Mouse (Mus musculus): ENCODE measurements around the gene Sik3. TPM values are rescaled to one million over a fixed set of nuclear protein-coding genes. Genes with fewer than 3 reads are reported as not detected.
"Not testable (repeated sequence)": the region's sequence is repeated elsewhere in the genome, so short reads cannot be mapped to it uniquely, and the experiment has no call there.

The Sik3 gene
- polyA plus RNA-seq, 1 experiment = 13.7 TPM

- Histone ChIP-seq H3K36me3 (ENCODE audit: control insufficient read depth, insufficient read depth, low read length) (peaks cover 1% of the 10 kb centered on the region; the same call in 1 of the 2 replicates), H3K4me1 (ENCODE audit: control insufficient read depth, insufficient read depth, insufficient read length) (peaks cover 5% of the 10 kb centered on the region; the same call in 1 of the 2 replicates), H3K27ac (ENCODE audit: insufficient read depth, low read length) (no peak overlapping the region), H3K27me3 (ENCODE audit: control insufficient read depth, insufficient read depth, low read length) (no peaks in the 10 kb centered on the region), H3K4me3 (ENCODE audit: extremely low read depth, insufficient read depth, insufficient read length) (no peak overlapping the region)
- DNase-seq (ENCODE audit: low read depth in 1 of 2, low spot score in 2 of 2) = no peak
- TF ChIP-seq CTCF (IDR thresholded peaks at IDR 0.05; ENCODE audit: extremely low read depth, insufficient read depth, insufficient read length, insufficient replicate concordance) = no peak
- no peak for TF ChIP-seq POLR2A (IDR thresholded peaks at IDR 0.05; ENCODE audit: low read depth, low read length)
- 78% methylated on average over 4 of the region's 4 CpGs for WGBS
These were observed 142.4 kb downstream of the Sik3 start for GRCm38 (mm10) chr9:46155026-46155425.

GRCm38 (mm10) chr9:46155818-46156217 is 143.2 kb downstream of the Sik3 start:
- WGBS = 97% methylated on average over 8 of the region's 8 CpGs
- H3K4me1 ChIP-seq (ENCODE audit: control insufficient read depth, insufficient read depth, insufficient read length) = not testable (repeated sequence)

GRCm38 (mm10) chr9:46156711-46157110 is 144.1 kb downstream of the Sik3 start:
- WGBS = 79% methylated on average over 4 of the region's 4 CpGs
- Histone ChIP-seq H3K27me3 (ENCODE audit: control insufficient read depth, insufficient read depth, low read length) (no peaks in the 10 kb centered on the region), H3K4me3 (ENCODE audit: extremely low read depth, insufficient read depth, insufficient read length) (no peak overlapping the region), H3K4me1 (ENCODE audit: control insufficient read depth, insufficient read depth, insufficient read length) (peaks cover 2% of the 10 kb centered on the region; the same call in 1 of the 2 replicates), H3K27ac (ENCODE audit: insufficient read depth, low read length) (no peak overlapping the region), H3K36me3 (ENCODE audit: control insufficient read depth, insufficient read depth, low read length) (peaks cover 1% of the 10 kb centered on the region)
- TF ChIP-seq POLR2A (IDR thresholded peaks at IDR 0.05; ENCODE audit: low read depth, low read length) (no peak), CTCF (IDR thresholded peaks at IDR 0.05; ENCODE audit: extremely low read depth, insufficient read depth, insufficient read length, insufficient replicate concordance) (no peak)
- no peak for DNase-seq (ENCODE audit: low read depth in 1 of 2, low spot score in 2 of 2)

More at GRCm38 (mm10) chr9:46155818-46156217, 143.2 kb downstream of the Sik3 start:
- not testable (repeated sequence) for H3K27ac ChIP-seq (ENCODE audit: insufficient read depth, low read length); H3K4me3 ChIP-seq (ENCODE audit: extremely low read depth, insufficient read depth, insufficient read length); H3K27me3 ChIP-seq (ENCODE audit: control insufficient read depth, insufficient read depth, low read length); DNase-seq (ENCODE audit: low read depth in 1 of 2, low spot score in 2 of 2); H3K36me3 ChIP-seq (ENCODE audit: control insufficient read depth, insufficient read depth, low read length)

GRCm38 (mm10) chr9:46158273-46158813 is 145.7 kb downstream of the Sik3 start:
- H3K27ac ChIP-seq (ENCODE audit: insufficient read depth, low read length) = no peak overlapping the region
- no peaks in the 10 kb centered on the region for H3K27me3 ChIP-seq (ENCODE audit: control insufficient read depth, insufficient read depth, low read length)
- H3K4me1 ChIP-seq (ENCODE audit: control insufficient read depth, insufficient read depth, insufficient read length) = no peaks in the 10 kb centered on the region; the same call in 1 of the 2 replicates
- no peak for DNase-seq (ENCODE audit: low read depth in 1 of 2, low spot score in 2 of 2)
- peaks cover 1% of the 10 kb centered on the region for H3K36me3 ChIP-seq (ENCODE audit: control insufficient read depth, insufficient read depth, low read length)
- TF ChIP-seq CTCF (IDR thresholded peaks at IDR 0.05; ENCODE audit: extremely low read depth, insufficient read depth, insufficient read length, insufficient replicate concordance) = no peak
- TF ChIP-seq POLR2A (IDR thresholded peaks at IDR 0.05; ENCODE audit: low read depth, low read length) = no peak
- 66% methylated on average over 4 of the region's 4 CpGs for WGBS
- H3K4me3 ChIP-seq (ENCODE audit: extremely low read depth, insufficient read depth, insufficient read length) = no peak overlapping the region

- no peaks in the 10 kb centered on the region for H3K4me1 ChIP-seq (ENCODE audit: control insufficient read depth, insufficient read depth, insufficient read length)
- H3K27ac ChIP-seq (ENCODE audit: insufficient read depth, low read length) = no peak overlapping the region
- H3K27me3 ChIP-seq (ENCODE audit: control insufficient read depth, insufficient read depth, low read length) = no peaks in the 10 kb centered on the region
- no peak for TF ChIP-seq POLR2A (IDR thresholded peaks at IDR 0.05; ENCODE audit: low read depth, low read length)
- TF ChIP-seq CTCF (IDR thresholded peaks at IDR 0.05; ENCODE audit: extremely low read depth, insufficient read depth, insufficient read length, insufficient replicate concordance) = no peak
- 84% methylated on average over 8 of the region's 8 CpGs for WGBS
- no peak overlapping the region for H3K4me3 ChIP-seq (ENCODE audit: extremely low read depth, insufficient read depth, insufficient read length)
- DNase-seq (ENCODE audit: low read depth in 1 of 2, low spot score in 2 of 2) = no peak
- no peaks in the 10 kb centered on the region; the same call in 1 of the 2 replicates for H3K36me3 ChIP-seq (ENCODE audit: control insufficient read depth, insufficient read depth, low read length)
These were observed 150.8 kb downstream of the Sik3 start for GRCm38 (mm10) chr9:46163430-46163829.

- TF ChIP-seq CTCF (IDR thresholded peaks at IDR 0.05; ENCODE audit: extremely low read depth, insufficient read depth, insufficient read length, insufficient replicate concordance) (no peak), POLR2A (IDR thresholded peaks at IDR 0.05; ENCODE audit: low read depth, low read length) (no peak)
- no peak overlapping the region for H3K27ac ChIP-seq (ENCODE audit: insufficient read depth, low read length)
- no peak overlapping the region for H3K4me3 ChIP-seq (ENCODE audit: extremely low read depth, insufficient read depth, insufficient read length)
- H3K27me3 ChIP-seq (ENCODE audit: control insufficient read depth, insufficient read depth, low read length) = no peaks in the 10 kb centered on the region
- no peaks in the 10 kb centered on the region for H3K4me1 ChIP-seq (ENCODE audit: control insufficient read depth, insufficient read depth, insufficient read length)
- WGBS = 53% methylated on average over 4 of the region's 4 CpGs
- no peaks in the 10 kb centered on the region for H3K36me3 ChIP-seq (ENCODE audit: control insufficient read depth, insufficient read depth, low read length)
- no peak for DNase-seq (ENCODE audit: low read depth in 1 of 2, low spot score in 2 of 2)
These were observed 156.2 kb downstream of the Sik3 start for GRCm38 (mm10) chr9:46168802-46169201.

GRCm38 (mm10) chr9:46172251-46172650 is 159.6 kb downstream of the Sik3 start:
- Histone ChIP-seq H3K4me1 (ENCODE audit: control insufficient read depth, insufficient read depth, insufficient read length) (peaks cover 5% of the 10 kb centered on the region; the same call in 1 of the 2 replicates), H3K36me3 (ENCODE audit: control insufficient read depth, insufficient read depth, low read length) (no peaks in the 10 kb centered on the region), H3K4me3 (ENCODE audit: extremely low read depth, insufficient read depth, insufficient read length) (no peak overlapping the region), H3K27ac (ENCODE audit: insufficient read depth, low read length) (no peak overlapping the region), H3K27me3 (ENCODE audit: control insufficient read depth, insufficient read depth, low read length) (no peaks in the 10 kb centered on the region)
- WGBS = 66% methylated on average over 2 of the region's 2 CpGs
- DNase-seq (ENCODE audit: low read depth in 1 of 2, low spot score in 2 of 2) = no peak
- no peak for TF ChIP-seq CTCF (IDR thresholded peaks at IDR 0.05; ENCODE audit: extremely low read depth, insufficient read depth, insufficient read length, insufficient replicate concordance)
- TF ChIP-seq POLR2A (IDR thresholded peaks at IDR 0.05; ENCODE audit: low read depth, low read length) = no peak

Measured in spleen, adult 2 months (tissue).